Mouse (Mus musculus) embryonic fibroblast, embryonic 13.5 days (primary cell): ENCODE results near the gene Herc3.

Experiments used
- CTCF ChIP-seq: IDR thresholded peaks from 2 replicates; pipeline ENCODE4 v1.5.1; 2011; ENCODE audit warnings: mild to moderate bottlenecking, control low read depth, low read length, moderate library complexity, borderline replicate concordance; ENCODE audit not compliant: insufficient read depth
- POLR2A ChIP-seq: IDR thresholded peaks from 2 replicates; pipeline ENCODE4 v1.6.1; 2011; ENCODE audit warnings: low read depth, mild to moderate bottlenecking, control low read depth, low read length, moderate library complexity

DNA sequence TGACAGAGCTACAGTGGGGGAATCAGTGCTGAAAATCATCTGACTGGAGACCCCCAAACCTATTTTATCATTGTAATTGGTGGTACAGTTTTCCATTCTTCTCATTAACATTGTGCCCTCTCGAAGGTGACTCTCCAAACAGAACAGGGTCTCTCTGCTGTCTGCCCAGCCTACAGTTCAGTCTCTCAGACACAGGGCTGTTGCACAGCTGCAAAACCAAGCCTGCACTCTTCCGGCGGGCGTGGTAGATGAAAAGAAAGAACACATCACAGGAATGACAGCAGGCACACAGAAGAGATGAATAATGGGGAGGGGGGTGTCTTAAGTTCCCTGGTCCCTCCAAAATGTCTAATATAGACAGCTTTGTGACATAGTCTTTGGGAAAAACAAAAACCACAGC, 102.9 kb downstream of the Herc3 start:
- TF ChIP-seq POLR2A (no peak), CTCF (no peak)
